Mouse (Mus musculus) heart, adult 2 months (tissue): ENCODE results near the gene Rgl2. TPM values are rescaled to one million over a fixed set of nuclear protein-coding genes. Genes with fewer than 3 reads are reported as not detected.

Source experiments
- DNase-seq, 2 experiments: peaks; one replicate each; pipeline ENCODE4 v3.0.0; 2021
- H3K27ac ChIP-seq: fragments of 200-600 bp; 2 replicates; pipeline ENCODE4 v1.8.1; 2022
- H3K27me3 ChIP-seq: fragments of 200-500 bp; 2 replicates; pipeline ENCODE4 v1.6.1; 2012; ENCODE audit warnings: mild to moderate bottlenecking, low read length, inconsistent platforms, mixed read lengths; ENCODE audit not compliant: control insufficient read depth, insufficient read depth
- H3K36me3 ChIP-seq: fragments of 200-500 bp; 2 replicates; pipeline ENCODE4 v1.6.1; 2012; ENCODE audit warnings: low read length, inconsistent platforms; ENCODE audit not compliant: control insufficient read depth, insufficient read depth
- H3K4me1 ChIP-seq: fragments of 200-500 bp; 2 replicates; pipeline ENCODE4 v1.6.1; 2011; ENCODE audit warnings: low read length; ENCODE audit not compliant: control insufficient read depth, insufficient read depth
- H3K4me3 ChIP-seq: fragments of 200-600 bp; 2 replicates; pipeline ENCODE4 v1.8.1; 2022
- H3K79me2 ChIP-seq: fragments of 200-500 bp; replicated peaks from 2 replicates; pipeline ENCODE4 v1.6.1; 2012; ENCODE audit warnings: mild to moderate bottlenecking, inconsistent platforms, low read length, moderate library complexity, mixed read lengths; ENCODE audit not compliant: control insufficient read depth, insufficient read depth
- H3K9ac ChIP-seq: fragments of 200-500 bp; 2 replicates; pipeline ENCODE4 v1.6.1; 2012; ENCODE audit warnings: low read depth, mild to moderate bottlenecking, control low read depth, inconsistent platforms, low read length, mixed read lengths
- CTCF ChIP-seq: fragments of 200-600 bp; IDR thresholded peaks from 2 replicates; pipeline ENCODE4 v1.8.1; 2022; ENCODE audit warnings: antibody characterized with exemption, mild to moderate bottlenecking, moderate library complexity
- EP300 ChIP-seq: fragments of 200-500 bp; IDR thresholded peaks from 2 replicates; pipeline ENCODE4 v1.6.1; 2011; ENCODE audit warnings: low read depth, low read length, control low read depth; ENCODE audit not compliant: insufficient read depth
- POLR2A ChIP-seq: fragments of 200-500 bp; IDR thresholded peaks from 2 replicates; pipeline ENCODE4 v1.6.1; 2011; ENCODE audit warnings: mild to moderate bottlenecking, low read depth, low read length, control low read depth; ENCODE audit not compliant: insufficient read depth
- WGBS: fragments of 180-500 bp; shearing (Covaris S2); methylation state at CpG from one replicate; pipeline ENCODE4 v1.1.7; 2018; 5-methylcytosine and 5-hydroxymethylcytosine counted together
- intact Hi-C: fragments of 180-260 bp; cut with DNase I; formaldehyde crosslinking; loops from one replicate; pipeline ENCODE4 v1.15.1; 2025
- polyA plus RNA-seq: library from polyadenylated mRNA; depleted of rRNA; stranded (reverse); fragments of >200 nt; gene quantifications from 2 replicates; pipeline ENCODE4 v1.2.3, GENCODE M21; 2012
- total RNA-seq, 2 experiments: library from RNA; stranded (reverse); gene quantifications; 2 replicates each; pipeline ENCODE4 v1.2.3; 2021

The Rgl2 gene
- total and polyA plus RNA-seq, 3 experiments: 33.2 to 89.1 (median 36.0) TPM

DNA sequence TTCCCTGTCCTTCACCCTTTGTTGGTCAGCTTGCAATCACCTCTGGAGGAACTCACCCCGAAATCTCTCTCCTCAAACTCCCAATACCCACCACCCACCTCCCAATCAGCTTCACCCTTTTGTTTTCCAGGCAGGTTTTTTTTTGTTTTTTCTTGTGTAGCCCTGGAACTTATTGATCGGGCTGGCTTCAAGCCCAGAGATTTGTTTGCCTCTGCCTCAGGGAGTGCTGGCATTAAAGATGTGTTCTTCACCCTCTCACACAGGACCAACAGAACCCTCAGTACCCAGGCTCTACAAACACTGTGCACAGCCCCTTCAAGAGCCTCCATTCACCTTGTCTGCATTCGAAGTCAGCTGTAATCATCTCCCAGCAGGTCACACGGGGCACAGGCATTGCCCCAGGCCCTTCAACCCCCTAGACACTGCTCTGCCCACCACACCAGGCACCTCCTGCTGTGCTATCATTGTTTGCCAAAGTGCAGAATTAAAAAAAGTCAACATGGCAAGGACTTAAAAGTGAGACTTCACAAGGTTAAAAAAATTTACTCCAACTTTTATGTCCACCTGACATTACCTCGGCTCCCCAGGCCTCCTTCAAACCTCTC lies 24.7 kb downstream of the Rgl2 start:
- intact Hi-C loops: loop anchor here (2.0 kb wide), 1 partner anchor 73 kb away; no protein-coding TSS in a partner anchor
- no peak overlapping the region for H3K4me3 ChIP-seq
- TF ChIP-seq POLR2A (no peak), EP300 (no peak), CTCF (no peak)
- H3K36me3 ChIP-seq: peaks cover 3% of the 10 kb centered on the region; the same call in 1 of the 2 replicates
- no peak overlapping the region; the same call in 1 of the 2 replicates for H3K27ac ChIP-seq
- no peaks in the 10 kb centered on the region for H3K27me3 ChIP-seq
- H3K4me1 ChIP-seq: peaks cover 7% of the 10 kb centered on the region
- peak overlapping the region; percentile 19 for H3K9ac ChIP-seq
- H3K79me2 ChIP-seq: no peaks in the 10 kb centered on the region
- no peak for DNase-seq
- 36% methylated on average over 5 of the region's 5 CpGs for WGBS

DNA sequence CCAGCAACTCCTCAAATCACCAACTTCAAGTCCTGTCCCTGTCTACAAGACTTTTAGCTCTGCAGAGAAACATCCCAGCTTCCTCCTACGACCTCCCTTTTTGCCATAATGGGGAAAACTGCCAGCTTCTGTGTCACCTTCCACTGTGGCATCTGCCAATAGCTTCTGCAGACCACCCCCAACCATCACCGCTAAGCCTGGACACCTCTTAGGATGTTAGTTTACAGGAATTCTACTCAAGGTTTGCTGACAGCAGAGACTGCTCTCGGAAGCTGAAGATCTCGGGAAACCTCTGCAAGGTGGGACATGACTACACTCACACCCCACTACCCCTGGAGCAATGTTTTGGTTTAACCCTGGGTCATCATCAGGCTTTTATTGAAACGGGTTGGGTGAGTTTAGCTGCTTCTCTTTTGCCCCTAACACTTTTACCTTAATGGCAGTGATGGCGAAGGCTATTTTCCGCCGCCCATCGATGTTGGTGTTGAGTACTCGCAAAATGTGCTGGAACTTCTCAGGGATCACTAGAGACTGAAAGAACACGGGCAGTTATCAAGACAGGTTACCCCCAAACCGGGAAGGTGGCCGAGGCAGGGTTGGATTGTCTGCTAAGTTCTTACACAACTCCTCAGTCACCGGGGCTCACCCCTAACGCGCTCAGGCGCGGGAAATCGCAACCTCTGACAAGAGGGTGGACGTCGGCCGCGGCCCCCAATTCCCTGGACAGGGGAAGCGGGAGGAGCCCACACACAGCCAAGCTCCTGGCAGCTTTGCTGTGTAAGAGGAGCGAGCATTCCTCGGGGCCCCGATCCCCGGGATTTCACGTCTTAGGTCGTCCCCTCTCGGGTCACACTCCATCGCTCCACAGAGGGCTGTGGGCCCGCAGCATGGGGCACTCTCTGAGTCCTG lies 25.6 kb downstream of the Rgl2 start:
- DNase-seq: peak in 1 of 2 experiments; percentile 16
- WGBS: under 1% methylated on average over 33 of the region's 33 CpGs
- no peak for TF ChIP-seq POLR2A
- H3K4me1 ChIP-seq: peaks cover 7% of the 10 kb centered on the region
- intact Hi-C loops: loop anchor here (1.0 to 2.0 kb wide), 2 partner anchors 15 to 72 kb away; partner anchors contain the start of genes Pfdn6 and Wdr46
- H3K36me3 ChIP-seq: peaks cover 3% of the 10 kb centered on the region; the same call in 1 of the 2 replicates
- peak overlapping the region; percentile 99 for H3K4me3 ChIP-seq
- H3K27ac ChIP-seq: peak overlapping the region; percentile 94
- H3K27me3 ChIP-seq: no peaks in the 10 kb centered on the region
- H3K79me2 ChIP-seq: no peaks in the 10 kb centered on the region
- H3K9ac ChIP-seq: peak overlapping the region; percentile 86

DNA sequence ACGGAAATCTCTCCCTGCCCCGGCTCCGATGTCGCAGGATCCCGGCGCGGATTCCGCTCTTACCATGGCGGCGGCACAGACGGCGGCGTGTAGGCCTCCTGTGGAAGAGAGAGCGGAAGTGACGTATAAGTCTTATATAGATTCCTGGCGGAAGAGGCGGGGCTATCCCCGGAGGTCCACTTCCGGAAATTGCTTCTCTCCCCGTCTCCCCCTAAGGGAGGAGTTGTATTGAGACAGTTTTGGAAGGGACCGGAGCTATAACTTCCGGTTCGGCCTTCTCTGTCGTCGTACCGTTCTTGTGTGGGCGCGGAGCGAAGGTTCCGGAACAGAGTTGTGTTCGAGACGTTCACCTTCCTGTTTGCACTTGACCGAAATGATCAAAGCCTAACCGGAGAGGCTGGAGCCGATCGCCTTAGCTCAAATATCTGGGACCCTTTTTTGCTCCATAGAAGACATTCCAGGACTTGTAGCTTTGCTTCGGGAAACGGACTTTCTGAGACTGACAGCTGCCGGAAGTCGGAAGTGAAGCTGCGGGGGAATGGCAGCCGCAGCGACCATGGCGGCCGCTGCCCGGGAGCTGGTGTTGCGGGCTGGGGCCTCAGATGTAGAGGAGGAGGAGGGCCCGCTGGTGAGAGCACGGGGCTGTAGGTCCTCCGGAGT lies 26.3 kb downstream of the Rgl2 start, which contains the start of the genes Vps52 and Rps18:
Gene Vps52 (plus strand): TSS at position 258 of the 660 bp plus-strand sequence.
Gene Rps18 (minus strand): TSS at position 447 of the 660 bp plus-strand sequence.
- TF ChIP-seq CTCF (peak; percentile 49), EP300 (peak; percentile 72), POLR2A (peak; percentile 96)
- no peaks in the 10 kb centered on the region for H3K27me3 ChIP-seq
- peak within 1 kb of the TSS; percentile 94 for H3K27ac ChIP-seq
- under 1% methylated on average over 50 of the region's 50 CpGs for WGBS
- H3K4me3 ChIP-seq: peak within 1 kb of the TSS; percentile 99
- H3K9ac ChIP-seq: peak within 1 kb of the TSS; percentile 86
- H3K4me1 ChIP-seq: peaks cover 5% of the 10 kb centered on the region; the same call in 1 of the 2 replicates
- intact Hi-C loops: loop anchor here (1.0 to 2.0 kb wide), 2 partner anchors 15 to 71 kb away; partner anchors contain the start of genes Pfdn6 and Wdr46
- peaks cover 3% of the 10 kb centered on the region; the same call in 1 of the 2 replicates for H3K36me3 ChIP-seq
- peak; percentile 94 to 96 for DNase-seq
- H3K79me2 ChIP-seq: no peaks in the 10 kb centered on the region

DNA sequence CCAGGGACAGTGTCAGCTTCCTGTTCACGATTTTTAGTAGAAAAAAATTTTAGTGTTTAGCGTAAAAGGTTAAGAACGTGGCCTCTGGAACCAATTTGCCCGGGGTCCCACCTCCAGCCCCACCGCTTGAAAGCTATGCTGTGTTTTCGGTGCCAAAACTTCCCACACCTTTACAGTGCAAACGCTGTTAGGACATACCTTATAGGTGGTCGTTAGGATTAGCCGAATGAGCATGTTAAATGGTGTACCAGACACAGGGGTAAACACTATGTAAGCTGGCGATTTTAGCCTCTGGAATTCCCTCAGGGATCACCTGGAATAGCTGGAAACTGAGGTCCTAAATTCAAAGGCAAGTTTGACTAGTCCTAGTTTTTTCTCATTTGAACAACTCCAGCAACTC lies 27.0 kb downstream of the Rgl2 start:
- Histone ChIP-seq H3K36me3 (peaks cover 3% of the 10 kb centered on the region; the same call in 1 of the 2 replicates), H3K4me1 (peaks cover 4% of the 10 kb centered on the region; the same call in 1 of the 2 replicates), H3K9ac (peak overlapping the region; percentile 82), H3K27ac (peak overlapping the region; percentile 94), H3K4me3 (peak overlapping the region; percentile 99), H3K27me3 (no peaks in the 10 kb centered on the region), H3K79me2 (no peaks in the 10 kb centered on the region)
- DNase-seq: no peak
- 6% methylated on average over 10 of the region's 10 CpGs for WGBS
- TF ChIP-seq EP300 (no peak), CTCF (no peak), POLR2A (no peak)
- intact Hi-C loops: no loop called here

DNA sequence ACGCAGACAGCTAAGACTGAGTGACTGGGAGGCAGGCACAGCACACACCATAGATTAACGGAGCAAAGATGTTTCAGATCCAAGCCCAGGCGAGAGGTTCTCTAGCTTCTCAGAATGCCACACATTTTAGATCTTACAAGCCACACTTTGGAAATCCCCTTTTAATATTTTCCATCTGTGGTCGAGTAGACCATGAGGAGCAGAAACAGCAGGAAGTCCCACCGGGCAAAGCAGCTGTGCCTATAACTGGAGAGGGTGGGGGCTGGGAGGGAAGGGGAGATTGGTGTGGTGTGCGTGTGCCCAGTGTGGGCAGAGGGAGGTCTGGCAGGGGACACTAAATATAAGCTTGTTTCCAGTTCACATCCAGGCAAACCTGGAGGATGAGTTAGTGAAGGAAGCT lies 28.1 kb downstream of the Rgl2 start:
- WGBS: 81% methylated on average over 6 of the region's 6 CpGs
- no peak overlapping the region for H3K4me3 ChIP-seq
- H3K4me1 ChIP-seq: peaks cover 4% of the 10 kb centered on the region; the same call in 1 of the 2 replicates
- no peak overlapping the region for H3K27ac ChIP-seq
- peaks cover 3% of the 10 kb centered on the region; the same call in 1 of the 2 replicates for H3K36me3 ChIP-seq
- TF ChIP-seq EP300 (no peak), POLR2A (no peak), CTCF (no peak)
- intact Hi-C loops: no loop called here
- no peaks in the 10 kb centered on the region for H3K27me3 ChIP-seq
- DNase-seq: no peak
- no peaks in the 10 kb centered on the region for H3K79me2 ChIP-seq
- no peak overlapping the region for H3K9ac ChIP-seq
